Mouse (Mus musculus): ENCODE data around the gene Tubg1.
A peak's percentile ranks its signal among the peaks of the same experiment; 100 is the strongest.
"Not testable (repeated sequence)": the region's sequence is repeated elsewhere in the genome, so short reads cannot be mapped to it uniquely, and the experiment has no call there.

The Tubg1 gene

DNA sequence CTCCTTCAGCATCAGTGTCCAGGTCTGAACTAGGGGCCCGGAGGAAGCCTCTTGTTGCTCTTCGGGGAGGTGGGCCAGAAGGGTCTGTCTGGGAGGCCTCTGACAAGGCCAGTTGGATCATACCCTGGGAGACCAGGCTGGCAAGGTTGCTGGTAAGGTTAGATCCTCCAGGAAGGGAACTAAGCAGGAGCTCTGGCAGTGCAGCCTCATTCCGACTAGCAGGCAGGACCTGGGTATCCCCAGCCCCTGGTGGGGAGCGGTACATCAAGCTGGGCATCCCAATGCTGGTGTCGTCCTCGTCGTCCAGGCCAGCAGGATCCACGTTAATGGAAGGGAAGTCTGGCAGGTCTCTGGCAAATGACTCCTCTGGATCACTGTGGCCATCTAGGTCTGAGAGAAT is 21.5 kb upstream of the Tubg1 start:
- DNase-seq (ENCODE audit: low read depth in 2 of 2, low spot score in 2 of 2) = no peak

DNA sequence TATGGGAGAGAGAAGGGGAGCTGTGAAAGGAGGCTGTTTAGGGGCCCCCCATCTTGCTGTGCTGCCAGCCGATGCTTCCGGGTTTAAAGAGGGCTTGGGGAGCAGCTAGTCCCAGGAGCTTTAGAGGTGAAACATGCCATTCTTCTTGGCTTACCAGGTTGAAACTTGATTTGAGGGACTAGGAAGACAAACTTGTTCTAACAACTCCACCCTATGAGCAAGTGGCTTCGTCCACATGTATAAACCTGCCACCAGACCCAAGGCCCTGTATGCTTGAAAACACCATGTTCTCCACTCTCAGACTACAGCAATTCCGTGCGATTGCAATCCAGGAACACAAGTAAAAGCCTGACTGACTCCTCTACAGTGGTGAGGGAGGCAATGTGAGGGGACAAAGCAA is 16.7 kb upstream of the Tubg1 start:
- DNase-seq (ENCODE audit: low read depth in 2 of 2, low spot score in 2 of 2) = no peak

DNA sequence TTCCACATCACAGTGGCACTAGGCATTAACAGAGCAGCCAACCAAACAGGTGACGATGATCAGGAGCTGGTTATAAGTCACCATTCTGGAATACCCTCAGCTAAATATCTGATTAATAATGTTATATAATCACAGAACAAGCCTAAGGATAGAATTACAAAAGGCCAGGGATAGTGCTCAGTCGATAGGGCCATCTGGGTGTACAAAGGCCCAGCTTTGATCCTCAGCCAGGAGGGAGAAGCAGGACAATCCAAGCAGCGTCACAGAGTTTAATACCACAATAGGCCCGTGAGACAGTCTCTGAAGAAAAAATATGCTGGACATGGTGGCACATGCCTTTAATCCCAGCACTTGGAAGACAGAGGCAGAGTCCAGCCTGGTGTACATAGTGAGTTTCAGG is 10.4 kb upstream of the Tubg1 start:
- no peak for DNase-seq (ENCODE audit: low read depth in 2 of 2, low spot score in 2 of 2)

DNA sequence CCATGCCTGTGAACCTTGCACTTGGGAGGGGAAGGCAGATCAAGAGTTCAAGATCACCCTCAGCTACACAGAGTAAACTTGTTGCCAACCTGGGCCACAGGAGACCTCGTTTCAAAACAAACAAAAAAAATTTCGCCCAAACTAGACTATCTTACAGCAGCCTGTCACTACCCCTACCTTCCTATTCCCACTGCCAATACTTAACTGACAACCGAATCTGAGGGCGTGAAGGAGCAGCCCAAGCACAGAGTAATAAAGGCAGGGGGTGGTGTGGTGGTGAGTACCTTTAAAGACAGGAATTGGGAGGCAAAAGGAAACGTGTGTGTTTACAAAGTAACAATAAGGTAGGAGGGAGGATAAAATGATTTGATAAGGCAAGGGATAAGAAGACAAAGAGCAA is 9.0 kb upstream of the Tubg1 start:
- DNase-seq (ENCODE audit: low read depth in 2 of 2, low spot score in 2 of 2) = no peak

DNA sequence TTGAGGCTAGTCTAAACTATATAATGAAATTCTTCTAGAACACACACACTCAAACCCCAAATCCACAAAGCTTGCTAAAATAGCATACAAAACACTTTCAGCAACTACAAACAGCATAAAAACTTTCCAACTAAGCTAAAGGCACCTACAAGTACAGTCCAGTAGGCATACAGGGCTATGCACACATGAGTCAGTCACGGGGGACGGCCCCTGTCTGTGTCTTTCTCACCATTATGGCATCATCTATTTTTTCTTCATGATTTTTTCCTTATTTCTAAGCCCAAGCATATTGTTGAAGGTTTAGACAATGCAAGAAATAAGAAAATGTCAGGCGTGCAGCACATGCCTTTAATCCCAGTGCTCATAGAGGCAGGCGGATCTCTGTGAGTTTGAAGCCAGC is 8.6 kb upstream of the Tubg1 start:
- no peak for DNase-seq (ENCODE audit: low read depth in 2 of 2, low spot score in 2 of 2)

DNA sequence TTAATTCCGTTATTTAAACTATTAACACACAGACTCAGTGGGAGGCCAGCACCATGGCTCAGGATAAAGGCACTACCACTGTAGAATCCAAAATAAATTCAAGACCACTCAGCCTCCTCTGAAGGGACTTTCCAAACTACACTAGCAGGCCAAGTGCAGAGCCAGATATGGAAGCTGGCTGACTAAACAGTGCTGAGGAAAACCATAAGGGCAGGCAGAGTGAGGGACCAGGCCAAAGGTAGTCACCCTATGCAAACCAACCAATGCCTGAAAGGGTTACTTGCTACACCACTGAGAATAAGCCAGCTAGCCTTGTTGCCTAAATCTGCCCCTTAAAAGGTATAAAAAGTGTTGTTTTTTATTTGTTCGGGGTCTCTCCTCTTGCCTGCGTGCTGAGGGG is 7.6 kb upstream of the Tubg1 start:
- DNase-seq (ENCODE audit: low read depth in 2 of 2, low spot score in 2 of 2) = no peak

DNA sequence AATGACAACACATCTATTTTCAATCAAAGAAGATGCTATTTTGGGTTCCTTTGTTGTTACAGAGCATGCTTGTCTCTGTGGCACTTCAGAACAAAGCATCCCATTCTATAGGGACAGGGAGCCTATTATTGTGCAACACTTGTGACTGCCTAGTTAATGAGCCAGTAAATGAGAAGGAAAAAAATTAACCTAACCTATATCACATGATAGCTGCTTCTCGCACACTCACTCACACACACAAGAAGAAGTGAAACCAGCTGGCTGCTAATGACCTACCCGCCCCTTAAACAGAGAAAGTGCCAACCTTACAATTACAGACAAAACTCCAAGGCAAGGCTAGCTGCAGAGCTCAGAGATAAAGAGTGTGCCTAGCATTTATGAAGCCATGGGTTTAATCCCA is 4.2 kb upstream of the Tubg1 start:
- no peak for DNase-seq (ENCODE audit: low read depth in 2 of 2, low spot score in 2 of 2)

DNA sequence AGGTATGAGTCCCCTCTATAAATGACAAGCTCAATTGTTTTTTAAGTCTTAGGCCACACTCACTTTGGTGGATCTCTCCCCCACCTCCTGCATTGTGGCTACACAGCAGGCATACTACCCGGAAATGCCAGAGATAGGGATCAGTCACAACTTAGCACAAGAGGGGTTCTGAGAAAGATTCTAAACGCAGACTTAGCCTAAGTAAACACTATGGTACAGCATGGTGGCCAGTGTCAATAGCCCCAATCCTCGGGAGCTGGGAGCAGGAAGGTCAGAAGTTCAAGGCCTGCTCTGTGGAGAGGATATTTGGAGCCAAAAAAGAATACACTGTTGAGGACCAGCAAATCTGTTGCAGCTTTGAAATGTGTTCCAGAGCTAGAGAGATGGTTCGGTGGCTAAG is 1.6 kb upstream of the Tubg1 start:
- no peak for DNase-seq (ENCODE audit: low read depth in 2 of 2, low spot score in 2 of 2)

DNA sequence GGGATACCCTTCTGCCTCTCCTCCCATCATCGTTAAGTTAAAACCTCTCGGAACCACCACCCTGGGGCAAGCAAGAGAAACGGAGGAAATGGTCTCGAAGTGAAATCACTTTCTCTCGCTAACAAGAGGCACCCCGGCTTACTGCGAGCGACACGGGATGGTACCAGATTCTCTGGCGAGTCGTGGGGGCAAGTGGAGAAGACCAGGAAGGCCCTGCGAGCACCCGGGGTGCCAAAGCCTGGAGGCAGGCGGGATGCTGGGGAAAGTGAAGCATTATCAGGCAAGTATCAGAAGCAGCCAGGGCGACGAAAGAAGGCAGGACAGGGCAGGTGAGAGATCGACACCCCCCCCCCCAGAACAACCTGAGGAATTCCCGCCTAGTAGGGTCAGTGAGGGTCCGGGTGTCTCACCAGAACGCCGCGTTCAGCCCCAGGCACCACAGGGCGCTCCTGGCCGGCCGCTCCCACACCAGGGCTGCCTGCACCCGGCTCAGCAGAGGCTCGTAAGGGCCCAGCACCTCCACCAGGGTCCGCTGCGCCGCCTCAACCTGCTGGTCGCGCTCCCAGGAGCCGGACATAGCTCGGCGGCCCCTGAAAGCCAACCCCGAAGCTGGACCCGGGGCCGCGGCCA is 492 bp upstream of the Tubg1 start:
- peak in 1 of 2 experiments; percentile 18 for DNase-seq (ENCODE audit: low read depth in 2 of 2, low spot score in 2 of 2)

DNA sequence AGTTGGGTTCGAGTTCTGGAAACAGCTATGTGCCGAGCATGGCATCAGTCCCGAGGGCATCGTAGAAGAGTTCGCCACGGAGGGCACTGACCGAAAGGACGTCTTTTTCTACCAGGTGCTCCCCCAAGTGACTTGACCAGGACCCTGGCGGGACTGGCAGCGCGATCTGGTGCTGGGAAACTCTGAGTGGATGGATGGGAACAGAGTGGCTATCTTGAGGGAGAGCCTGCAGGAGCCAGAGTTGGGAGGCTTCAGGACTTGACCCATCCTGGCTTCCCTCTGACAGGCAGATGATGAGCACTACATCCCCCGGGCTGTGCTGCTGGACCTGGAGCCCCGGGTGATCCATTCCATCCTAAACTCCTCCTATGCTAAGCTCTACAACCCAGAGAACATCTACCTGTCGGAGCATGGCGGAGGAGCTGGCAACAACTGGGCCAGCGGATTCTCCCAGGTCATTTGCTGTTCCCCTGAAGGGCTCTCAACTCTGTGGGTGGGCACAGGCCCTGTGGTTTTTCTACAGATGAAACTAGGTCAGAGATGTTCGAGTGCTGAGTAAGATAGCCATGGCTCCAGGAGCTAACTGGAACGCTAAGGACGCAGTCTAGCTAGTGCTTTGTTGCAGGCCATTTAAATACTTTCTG is 929 bp downstream of the Tubg1 start:
- DNase-seq (ENCODE audit: low read depth in 2 of 2, low spot score in 2 of 2) = no peak

DNA sequence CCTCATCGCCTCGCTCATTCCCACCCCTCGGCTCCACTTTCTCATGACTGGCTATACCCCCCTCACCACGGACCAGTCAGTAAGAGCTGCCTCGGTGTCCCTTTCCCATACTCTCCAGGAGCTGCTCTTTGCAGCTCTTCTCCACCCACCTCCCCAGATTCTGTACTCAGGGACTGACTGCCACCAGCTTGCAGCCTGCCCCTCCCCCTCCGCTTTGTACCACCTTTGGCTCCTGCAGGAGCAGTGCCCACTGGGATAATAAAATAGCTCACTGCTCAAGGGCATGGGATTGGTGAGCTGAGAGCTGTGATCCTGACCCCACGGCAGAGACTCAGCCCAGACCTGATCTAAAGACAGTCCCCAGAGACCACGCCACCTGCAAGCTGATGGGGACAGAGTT is 4.8 kb downstream of the Tubg1 start:
- DNase-seq (ENCODE audit: low read depth in 2 of 2, low spot score in 2 of 2) = not testable (repeated sequence)

DNA sequence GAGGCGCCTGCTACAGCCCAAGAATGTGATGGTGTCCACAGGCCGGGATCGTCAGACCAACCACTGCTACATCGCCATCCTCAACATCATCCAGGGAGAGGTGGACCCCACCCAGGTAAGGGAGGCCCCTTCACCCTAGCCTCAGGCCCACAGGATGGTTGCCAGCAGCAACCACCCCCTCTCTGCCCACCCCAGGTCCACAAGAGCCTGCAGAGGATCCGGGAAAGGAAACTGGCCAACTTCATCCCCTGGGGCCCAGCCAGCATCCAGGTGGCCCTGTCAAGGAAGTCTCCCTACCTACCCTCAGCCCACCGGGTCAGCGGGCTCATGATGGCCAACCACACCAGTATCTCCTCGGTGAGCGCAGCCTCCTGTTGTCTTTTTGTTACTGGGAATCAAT is 5.3 kb downstream of the Tubg1 start:
- DNase-seq (ENCODE audit: low read depth in 2 of 2, low spot score in 2 of 2) = not testable (repeated sequence)

DNA sequence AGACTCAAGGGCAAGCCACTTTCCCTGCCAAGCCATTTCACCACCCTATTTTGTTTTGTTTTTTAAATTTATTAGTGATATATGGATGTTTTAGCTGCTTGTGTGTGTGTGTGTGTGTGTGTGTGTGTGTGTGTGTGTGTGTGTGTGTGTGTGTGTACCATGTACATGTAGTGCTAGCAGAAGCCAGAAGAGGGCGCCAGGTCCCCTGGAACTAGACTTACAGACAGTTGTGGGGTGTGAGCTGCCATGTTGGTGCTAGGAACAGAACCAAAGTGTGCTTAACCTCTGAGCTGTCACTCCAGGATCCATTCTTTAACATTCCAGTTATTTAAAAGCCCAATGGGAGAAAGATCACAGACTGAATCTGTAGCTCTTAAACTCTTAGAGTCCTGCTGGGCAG is 7.3 kb downstream of the Tubg1 start:
- peak in 1 of 2 experiments; percentile 37 for DNase-seq (ENCODE audit: low read depth in 2 of 2, low spot score in 2 of 2)

DNA sequence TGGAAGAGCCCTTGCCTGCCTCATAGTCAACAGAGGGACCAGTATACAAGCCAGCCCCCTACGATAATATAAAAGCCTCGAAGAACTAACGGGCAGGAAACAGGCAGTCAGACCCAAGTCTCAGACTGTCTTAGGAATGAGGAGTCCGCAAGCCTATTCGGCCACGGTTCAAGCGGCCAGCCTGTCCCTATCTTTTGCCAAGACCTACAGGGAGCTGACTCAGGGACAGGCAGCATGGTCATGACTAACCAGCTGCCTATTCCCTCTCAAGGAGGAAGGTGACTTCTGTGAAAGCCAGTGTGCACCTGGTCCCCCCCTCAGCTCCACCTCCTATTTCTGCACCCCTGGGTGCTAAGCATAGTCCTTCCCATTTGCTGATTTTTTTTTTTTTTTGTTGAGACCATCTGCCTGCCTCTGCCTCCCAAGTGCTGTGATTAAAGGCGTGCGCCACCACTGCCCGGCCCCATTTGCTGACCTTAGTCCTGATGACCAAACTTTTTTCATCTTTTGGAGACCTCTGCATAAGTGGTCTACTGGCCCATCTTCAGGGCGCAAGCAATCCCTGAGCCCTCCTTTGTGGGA is 9.3 kb downstream of the Tubg1 start:
- DNase-seq (ENCODE audit: low read depth in 2 of 2, low spot score in 2 of 2) = no peak

DNA sequence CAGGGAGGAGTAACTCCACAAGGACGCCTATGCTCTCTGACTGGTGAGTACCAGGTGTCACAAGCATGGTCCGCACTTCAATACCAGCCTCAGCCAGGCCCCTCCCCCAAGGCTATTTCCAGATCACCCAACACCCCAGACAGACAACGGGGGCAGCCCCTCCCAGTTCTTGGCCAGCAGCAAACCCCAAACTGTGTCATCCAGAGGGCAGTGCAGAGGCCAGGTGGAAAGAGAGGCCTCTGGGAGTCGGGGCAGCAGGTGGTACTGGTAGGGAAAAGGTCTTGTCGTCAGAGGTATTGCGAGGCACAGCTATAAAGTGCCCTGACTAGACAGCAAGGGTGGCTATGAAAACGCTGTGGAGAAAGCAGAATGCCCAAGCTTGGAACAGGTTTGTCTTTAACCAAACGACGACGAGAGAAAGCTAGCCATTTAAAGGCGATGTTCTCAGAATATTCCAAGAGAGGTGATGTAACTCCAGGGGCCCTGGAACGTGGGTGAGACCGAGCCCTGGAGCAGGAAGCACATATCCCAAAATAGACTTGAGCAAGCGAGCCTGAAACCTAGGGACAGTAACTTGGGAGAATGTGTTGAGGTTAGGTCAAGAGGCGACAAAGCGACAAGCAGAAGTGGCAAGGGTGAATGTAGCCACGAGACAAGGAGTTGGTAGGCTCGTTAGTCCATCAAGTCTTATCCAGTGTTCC is 10.5 kb downstream of the Tubg1 start:
- DNase-seq (ENCODE audit: low read depth in 2 of 2, low spot score in 2 of 2) = no peak

DNA sequence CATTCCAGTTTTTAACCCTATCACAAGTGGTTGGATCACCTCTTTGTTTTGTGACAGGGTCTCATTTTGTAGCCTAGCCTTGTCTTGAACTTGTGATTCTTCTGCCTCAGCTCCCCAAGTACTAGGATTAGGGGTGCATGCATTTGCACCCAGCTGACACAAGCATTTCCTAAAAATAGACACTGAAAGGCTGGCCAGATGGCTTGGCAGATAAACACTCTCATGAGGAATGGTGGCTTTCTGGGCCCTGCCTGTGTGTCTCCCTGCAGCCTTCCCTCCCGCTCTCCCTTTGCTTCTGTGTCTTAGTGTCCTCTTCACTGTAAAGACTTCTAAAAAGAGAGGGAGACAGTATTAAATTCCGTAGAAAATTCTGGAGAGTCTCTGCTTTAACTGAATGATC is 11.4 kb downstream of the Tubg1 start:
- no peak for DNase-seq (ENCODE audit: low read depth in 2 of 2, low spot score in 2 of 2)

DNA sequence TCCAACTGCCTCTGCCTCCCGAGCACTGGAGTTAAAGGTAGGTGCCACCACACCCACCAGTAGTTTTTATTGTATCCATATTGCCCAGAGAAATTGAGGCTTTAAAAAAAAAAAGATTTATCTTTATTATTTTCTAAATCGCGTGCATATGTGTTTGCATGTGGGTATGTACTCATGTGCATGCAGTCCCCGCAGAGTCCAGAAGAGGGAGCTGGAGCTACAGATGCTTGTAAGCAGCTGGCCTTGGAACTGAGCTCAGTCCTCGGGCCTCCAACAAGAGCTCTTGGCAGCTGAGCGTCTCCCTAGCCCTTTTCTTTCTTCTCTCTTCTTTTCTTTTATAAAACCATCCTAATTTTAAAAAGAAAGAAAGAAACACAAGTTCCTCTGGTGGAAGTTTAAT is 12.0 kb downstream of the Tubg1 start:
- DNase-seq (ENCODE audit: low read depth in 2 of 2, low spot score in 2 of 2) = no peak

DNA sequence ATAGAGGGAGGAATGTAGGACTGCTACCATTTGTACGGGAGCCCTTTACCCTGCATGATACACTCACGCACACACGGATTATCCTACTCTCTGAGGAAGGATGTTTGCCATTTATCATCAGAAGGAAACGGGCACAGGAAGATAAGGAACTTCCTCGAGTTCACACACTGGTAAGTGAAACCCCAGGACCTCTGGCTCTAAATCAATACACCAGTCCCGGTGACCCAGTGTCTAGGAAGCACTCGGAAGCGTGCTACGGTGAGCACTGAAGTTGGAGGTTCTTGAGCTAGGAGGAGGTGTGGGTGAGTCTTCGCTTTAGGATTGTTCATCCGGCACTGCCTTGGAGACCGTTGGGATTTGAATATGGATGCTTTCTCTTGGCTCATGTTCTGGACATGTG is 13.3 kb downstream of the Tubg1 start:
- no peak for DNase-seq (ENCODE audit: low read depth in 2 of 2, low spot score in 2 of 2)

DNA sequence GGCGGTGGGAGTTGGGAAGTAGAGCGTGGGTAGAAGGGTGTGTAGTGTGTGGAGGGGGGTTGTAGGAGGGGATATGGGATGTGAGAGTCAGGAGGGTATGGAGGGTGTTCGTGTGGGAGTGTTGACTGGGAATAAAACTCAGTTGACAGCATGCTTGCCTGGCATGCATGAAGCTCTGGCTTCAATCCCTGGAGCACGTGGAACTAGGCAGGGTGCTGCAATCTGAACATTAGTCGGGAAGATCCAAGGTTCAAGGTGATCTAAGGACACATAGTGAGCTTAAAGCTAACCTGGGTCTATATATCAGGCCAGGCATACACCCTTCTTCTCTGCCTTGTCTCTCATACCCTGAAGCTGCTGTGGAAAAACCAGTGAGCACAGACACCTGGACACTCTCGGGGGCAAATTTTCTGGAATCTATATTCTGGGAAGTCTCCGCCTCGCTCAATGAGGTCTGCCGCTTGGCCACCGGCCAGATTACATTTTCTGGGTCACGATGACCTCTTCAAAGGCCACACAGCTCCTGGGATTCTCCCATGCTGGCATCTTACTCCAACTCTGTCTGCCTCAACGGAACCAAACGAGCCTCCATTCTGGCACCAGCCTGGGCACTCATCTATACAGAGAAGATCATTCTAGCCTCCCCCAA is 14.6 kb downstream of the Tubg1 start:
- DNase-seq (ENCODE audit: low read depth in 2 of 2, low spot score in 2 of 2) = no peak

DNA sequence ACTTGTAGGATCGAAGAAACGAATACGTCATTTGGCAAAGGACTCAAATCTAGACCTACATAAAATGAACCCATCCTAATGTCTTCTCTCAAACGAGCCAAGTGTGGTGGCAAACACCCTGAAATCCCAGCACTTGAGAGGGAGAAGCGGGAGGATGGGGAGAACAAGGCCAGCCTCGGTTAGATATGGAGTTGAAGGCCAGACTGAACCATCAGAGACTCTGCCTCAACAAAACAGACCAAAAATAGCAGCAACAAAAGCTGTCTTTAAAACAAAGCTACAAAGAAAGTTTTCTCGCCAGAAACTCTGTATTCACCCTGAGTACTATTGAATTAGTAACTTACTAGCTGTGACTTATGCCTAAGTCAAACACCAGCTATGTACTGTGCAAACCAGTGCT is 17.3 kb downstream of the Tubg1 start:
- no peak for DNase-seq (ENCODE audit: low read depth in 2 of 2, low spot score in 2 of 2)

DNA sequence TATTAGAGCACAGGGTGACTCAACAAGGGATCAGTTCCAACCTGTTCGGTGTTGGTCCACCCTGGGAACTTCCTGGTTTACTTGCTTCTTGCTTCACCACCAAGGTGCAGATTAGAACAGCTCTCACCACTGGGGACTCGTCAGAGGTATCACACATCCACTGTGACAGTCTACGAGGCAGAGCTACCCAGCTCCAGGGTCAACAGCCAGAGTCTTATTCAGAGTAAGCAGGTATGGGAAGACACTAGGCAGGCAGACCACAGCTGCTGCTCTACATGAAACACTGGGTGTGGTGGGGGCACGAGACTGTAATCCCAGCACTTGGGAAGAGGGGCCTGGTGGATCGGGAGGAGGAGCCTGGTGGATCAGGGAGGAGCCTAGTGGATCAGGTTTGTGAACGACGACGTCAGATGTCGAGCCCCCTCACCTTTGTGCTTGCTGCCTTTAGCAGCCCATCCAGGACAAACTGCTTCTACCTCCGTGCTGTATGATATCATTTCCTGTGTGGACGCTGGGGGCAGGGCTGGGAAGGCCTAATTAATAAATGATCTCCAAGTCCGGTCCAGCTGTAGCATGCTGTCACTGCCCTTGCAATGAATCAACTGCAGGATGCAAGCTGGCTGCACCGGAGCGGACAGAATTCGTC is 18.9 kb downstream of the Tubg1 start:
- no peak for DNase-seq (ENCODE audit: low read depth in 2 of 2, low spot score in 2 of 2)
